Mouse (Mus musculus): ENCODE measurements at regions not wholly inside any gene's neighbourhood (a gene's known extent, or its start where the extent isn't known, plus 50 kb on each side); places are given as distances from the start of the nearest gene placed in this dataset.

DNA sequence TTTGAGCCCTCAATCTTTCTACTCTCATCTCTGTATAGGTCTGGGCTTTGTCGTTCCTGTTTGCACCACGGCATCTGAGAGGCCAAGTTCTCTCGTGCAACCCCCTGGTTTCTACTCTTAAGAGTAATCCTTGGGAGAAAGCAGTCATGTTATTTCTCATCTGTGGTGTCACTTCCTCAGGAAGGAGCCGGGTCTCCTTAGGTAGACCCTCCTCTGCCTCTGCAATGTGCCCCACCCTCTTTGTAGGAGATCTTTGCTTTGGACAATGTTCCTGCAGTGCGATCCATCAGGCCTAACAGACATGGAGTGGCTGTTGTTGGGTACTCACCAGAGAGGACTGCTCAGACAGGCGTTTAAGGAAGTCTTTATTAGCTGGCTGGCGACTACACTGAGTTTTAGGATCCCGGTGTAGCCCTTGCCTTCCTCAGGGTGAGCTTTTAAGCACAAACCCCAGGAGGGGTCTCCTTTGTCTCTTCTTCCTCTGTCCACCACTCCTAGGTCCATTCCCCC, 94.0 kb upstream of the Hmcn1 start:
- no peak for DNase-seq (ENCODE audit: extremely low spot score in 1 of 2, low spot score in 2 of 2)
- intact Hi-C loops (cut with DNase I) = no loop called here

DNA sequence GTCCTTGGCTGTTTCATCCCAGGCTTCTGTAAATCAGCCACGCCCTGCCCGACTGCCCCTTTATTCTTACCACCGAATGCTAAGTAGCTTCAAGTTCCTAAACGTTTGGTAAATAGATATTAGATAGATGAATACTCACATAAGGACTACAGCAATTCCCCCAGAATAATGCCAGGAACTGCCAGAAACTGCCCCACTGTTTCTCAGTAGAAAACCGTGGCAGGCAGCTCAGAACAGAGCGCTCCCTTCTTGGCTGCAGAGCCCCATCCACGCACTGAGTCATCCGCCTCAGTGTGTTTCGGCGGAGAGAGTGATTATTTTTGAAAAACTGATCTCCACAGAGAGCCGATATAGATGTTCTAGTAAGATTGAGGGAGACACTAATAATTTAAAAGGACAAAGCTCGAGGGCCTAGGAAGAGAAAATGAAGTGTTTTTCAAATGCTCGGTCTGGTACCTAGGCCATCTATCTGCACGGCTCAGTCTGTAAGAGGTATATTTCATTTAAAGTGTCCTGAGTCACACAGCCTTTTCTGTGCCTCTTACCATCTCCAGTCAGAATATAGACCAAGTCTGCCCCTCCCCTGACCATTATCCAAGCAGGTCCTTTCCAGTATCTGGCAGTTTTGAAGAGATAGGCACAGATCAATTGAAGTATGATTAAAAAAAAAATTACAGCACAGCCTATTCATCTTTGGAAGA, 94.4 kb upstream of the Gm47985 start:
- intact Hi-C loops (cut with DNase I) = no loop called here
- no peak for DNase-seq (ENCODE audit: extremely low spot score in 1 of 2, low spot score in 2 of 2)

DNA sequence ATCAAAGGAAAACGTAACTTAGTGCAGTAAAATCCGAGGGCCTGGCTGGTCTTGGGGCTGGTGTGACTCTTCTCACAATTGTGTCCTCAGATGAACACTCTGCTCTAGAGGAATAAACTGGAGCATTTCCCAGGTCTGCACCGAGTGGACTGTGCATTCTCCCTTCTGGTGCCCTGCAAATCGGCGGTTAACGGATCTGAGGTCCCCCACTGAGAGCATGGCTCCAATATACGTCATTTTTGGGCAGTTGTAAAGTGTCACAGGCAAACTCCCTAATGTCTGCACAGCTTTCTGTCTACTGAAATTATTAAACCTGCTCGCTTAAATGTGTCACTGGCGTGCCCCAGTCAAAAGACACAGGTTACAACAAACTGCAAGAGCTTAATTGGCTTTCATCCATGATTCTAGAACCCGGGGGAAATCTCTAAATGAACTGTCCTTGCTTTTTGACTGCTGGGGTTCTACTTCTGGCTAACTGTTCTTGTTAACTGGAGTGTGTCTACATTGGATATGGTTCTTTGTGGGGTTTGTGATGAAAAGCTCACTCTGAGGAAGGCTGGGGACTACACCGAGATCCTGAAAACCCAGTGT, 93.7 kb upstream of the Gm47985 start:
- DNase-seq (ENCODE audit: extremely low spot score in 1 of 2, low spot score in 2 of 2) = no peak
- intact Hi-C loops (cut with DNase I) = no loop called here

DNA sequence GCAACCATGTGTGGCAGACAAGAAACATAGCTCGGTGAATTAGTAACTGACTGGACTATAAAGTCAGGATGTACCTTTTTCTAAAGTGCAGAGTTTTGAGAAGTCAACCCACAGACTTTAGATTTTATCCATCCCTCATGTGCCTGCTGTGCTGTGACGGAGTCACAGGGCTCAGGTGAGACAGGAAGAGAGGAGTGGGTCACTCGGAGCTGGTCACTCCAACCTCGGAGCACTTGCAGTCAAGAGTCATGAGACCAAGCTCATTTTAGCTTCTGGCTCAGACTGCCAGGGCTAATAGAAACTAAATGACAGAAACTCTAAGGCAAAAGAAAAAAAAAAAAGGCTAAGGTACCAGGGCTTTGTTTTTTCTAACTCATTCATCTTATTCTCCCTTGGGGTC, 90.3 kb upstream of the Gm47985 start:
- intact Hi-C loops (cut with DNase I) = no loop called here
- no peak for DNase-seq (ENCODE audit: extremely low spot score in 1 of 2, low spot score in 2 of 2)

DNA sequence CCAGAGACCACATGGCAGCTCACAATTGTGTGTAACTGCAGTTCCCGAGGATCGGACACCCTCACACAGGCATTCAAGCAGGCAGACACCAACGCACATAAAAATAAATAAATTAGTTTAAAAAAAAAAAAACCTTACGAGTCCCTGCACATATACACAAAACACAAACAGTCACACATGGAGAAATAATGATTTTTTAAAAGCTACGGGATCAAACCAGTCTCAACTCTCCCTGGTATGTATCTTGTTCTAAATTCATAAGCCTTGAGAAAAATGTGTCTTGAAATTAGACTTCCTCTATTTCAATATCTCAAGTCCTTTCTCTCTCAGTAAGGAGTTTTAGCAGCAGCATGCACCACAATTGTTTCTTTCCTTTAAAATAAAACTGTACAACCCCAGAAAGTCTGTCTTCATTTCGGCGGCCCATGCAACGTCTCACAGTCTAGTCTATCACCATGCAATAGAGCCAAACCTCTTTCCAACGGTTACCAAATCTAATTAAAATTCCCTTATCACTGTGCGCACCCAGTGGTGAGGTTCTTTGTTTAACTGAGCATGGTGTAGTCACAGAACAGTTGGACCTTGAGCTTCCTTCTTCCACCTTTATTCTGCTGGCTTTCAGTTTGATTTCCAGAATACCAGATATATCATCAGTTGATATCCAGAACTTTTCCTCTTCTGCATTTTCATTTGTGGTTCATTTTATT, 86.8 kb upstream of the Gm47985 start:
- intact Hi-C loops (cut with DNase I) = no loop called here

DNA sequence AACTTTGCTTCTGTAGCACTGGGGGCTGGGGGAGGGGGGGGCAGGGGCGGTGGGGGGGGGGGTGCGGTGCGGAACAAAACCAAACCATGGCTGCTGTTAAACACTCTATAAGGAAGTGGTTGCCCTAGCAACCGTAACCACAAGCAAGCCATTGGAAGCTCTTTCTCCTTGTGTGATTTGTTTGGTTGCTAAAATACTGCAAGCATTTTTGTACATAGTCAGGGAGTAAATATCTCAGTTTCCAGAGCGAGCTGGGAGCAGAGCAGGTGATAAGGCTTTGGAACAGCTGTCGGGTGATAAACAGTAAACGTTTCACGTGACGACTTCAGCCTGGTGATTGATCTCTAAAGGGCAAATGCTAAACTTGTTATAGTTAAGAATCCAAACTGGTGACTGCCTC, 86.3 kb upstream of the Gm47985 start:
- no peak for DNase-seq (ENCODE audit: extremely low spot score in 1 of 2, low spot score in 2 of 2)
- intact Hi-C loops (cut with DNase I) = no loop called here

More for the DNA sequence above, 86.8 kb upstream of the Gm47985 start:
- no peak for DNase-seq (ENCODE audit: extremely low spot score in 1 of 2, low spot score in 2 of 2)

DNA sequence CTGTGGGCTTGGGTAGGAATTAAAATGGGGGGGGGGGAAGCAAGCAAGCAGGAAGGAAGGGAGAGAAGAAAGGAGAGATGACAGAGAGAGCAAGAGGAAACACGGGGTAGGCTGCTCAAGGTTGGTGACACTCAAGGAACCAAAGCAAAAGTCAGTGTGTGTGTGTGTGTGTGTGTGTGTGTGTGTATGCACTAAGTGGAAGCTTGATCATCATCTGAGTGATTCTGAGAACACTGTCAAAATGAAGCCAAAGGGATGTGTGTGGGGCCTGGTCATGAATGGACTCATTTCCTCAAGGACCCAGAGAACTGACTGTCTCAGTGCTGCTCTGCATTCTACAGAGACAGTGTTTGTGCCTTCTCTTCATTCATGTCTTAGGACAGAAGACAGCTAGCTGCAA, 84.8 kb upstream of the Gm47985 start:
- intact Hi-C loops (cut with DNase I) = no loop called here
- DNase-seq (ENCODE audit: extremely low spot score in 1 of 2, low spot score in 2 of 2) = no peak

DNA sequence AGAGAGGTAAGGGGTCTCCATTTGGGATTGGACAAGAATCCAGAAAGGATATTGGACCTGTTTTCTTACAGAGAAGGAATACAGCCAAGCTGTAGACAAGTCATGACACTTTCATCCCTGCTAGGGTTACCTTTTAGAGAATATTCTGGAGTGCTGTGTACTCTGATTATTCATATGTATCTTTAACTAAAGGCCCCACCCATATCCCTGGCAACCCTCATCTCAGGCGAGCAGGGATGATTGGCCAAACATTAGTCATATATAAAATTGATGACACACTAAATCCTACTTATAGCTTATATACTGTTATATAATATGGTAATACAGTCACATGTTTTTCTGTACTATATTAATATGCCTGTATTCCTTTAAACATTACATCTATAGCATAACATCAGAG, 83.6 kb upstream of the Gm47985 start:
- intact Hi-C loops (cut with DNase I) = no loop called here
- no peak for DNase-seq (ENCODE audit: extremely low spot score in 1 of 2, low spot score in 2 of 2)

DNA sequence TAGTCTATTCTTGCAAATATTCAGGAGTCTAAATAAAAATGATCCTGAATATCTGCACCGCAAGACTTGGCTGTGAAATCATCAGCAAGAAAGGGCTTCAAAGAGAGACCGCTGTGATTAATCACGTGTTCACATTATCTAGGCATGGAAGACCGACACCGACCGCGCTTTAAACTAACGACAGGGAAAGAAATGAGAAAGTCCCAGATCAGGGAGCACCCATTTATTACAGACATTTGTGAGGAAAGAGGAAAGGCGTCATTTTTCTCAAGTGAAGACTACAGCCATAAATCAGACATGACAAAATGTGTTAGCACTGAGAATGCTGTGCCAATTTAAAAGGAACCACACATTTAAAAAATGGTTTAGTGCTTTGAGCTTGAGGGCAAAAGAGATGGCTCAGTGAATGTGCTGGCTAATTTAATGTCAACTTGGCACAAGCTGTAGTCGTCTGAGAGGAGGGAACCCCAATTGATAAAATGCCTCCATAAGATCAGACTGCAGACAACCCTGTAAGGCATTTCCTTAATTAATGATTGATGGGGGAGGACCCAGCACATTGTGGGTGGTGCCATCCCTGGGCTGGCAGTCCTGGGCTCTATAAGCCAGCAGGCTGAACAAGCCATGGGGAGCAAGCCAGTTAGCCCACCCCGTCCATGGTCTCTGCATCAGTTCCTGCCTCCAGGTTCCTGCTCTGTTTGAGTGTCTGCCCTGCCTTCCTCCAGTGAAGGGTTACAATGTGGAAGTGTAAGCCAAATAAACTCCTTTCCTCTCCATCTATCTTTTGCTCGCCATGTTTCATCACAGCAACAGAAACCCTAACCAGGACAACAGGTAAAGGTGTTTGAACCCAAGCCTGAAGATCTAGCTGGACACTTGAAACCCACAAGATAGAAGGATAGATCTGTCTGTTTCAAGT, 81.5 kb upstream of the Gm47985 start:
- DNase-seq (ENCODE audit: extremely low spot score in 1 of 2, low spot score in 2 of 2) = no peak
- intact Hi-C loops (cut with DNase I) = no loop called here

DNA sequence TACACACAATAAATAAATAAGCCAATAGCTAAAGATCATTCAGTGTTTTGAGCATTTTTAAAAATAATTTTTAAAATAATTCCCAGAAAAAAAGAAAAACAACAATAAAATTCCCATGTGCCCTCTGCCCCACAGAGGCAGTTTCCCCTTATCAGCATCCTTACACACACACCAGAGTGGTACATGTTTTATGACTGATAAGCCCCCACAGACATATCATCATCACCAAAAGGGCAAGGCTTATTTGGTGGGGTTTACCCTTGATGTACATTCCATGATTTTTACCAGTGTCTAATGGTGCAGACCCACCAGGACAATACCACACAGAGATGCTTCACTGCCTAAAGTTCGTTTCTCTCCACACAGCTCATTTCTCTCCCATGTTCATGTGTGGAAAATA, 80.8 kb upstream of the Gm47985 start:
- no peak for DNase-seq (ENCODE audit: extremely low spot score in 1 of 2, low spot score in 2 of 2)
- intact Hi-C loops (cut with DNase I) = no loop called here

DNA sequence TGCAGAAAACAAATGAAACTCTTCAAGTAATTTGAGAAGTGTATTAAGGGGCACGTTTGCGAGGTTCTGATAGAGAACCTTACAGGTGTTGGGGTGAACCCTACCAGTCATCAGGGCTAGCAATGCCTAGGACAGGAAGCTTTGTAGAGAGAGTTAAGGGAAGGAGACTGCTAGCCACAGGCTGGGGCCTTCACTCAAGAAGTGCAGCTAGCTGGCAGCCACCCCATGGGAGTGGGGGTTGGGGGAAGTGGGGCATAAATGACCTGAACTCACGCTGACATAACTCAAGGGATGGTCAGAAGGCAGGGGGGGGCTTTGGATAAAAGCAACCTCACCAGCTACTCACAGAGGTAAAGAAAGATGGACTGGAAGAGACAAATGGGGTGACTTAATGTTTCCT, 80.3 kb upstream of the Gm47985 start:
- intact Hi-C loops (cut with DNase I) = no loop called here
- no peak for DNase-seq (ENCODE audit: extremely low spot score in 1 of 2, low spot score in 2 of 2)

DNA sequence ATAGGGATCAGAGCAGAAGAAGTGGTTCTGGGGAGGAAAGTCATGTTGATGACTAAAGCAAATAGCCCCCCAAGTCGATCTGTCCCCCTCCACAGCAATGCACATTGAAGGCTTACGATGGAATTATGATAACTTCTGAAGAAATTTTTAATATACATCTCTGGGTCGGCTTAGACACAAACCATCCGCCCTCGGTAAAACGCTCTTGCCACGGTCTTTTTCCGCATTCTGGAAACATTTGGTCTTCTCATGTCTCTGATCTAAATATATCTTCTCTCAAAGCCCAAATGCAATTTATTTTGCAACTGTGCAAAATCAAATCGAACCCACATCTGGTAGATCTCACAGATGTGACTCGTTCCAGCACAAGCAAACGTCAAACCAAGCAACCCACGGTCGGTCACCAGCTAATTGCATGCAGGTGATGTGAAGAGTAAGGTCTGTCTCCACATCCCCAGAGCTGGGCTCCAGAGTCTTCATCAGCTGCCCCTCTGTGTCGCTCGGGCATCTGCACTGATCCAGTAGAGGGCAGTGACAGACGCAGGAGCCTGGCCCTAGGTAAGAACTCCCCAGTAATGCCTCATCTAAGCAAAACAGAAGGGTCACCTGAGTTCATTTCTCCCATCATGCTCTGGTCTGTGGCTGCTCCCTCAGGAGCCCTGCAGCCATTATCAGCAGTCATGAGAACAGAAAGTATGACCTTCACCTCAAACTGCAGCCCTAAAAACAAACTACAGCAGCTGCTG, 79.5 kb upstream of the Gm47985 start:
- no peak for DNase-seq (ENCODE audit: extremely low spot score in 1 of 2, low spot score in 2 of 2)
- intact Hi-C loops (cut with DNase I) = no loop called here

DNA sequence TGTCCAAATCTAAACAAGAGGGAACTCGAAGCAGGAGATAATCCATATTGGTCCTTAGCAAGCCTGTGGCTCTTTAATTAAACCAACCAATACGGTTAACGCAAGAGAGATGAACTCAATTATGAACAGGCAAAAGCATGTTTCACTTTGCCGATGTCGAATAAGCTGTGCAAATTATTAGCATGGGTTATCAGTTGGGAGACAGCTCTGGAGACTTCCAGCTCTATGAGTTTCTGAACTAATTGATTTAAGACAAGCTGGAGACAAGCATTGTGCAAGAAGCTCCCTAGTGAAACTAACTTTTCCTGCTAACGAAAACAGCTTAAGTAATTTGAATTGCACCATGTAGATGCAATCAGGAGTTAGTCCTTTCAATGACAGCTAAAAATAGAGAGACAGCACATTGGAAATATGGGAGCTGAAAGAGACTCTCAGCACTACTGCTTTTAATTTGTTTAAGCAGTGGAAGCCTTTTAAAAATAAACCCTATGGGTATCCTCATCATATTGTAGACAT, 78.8 kb upstream of the Gm47985 start:
- intact Hi-C loops (cut with DNase I) = no loop called here
- DNase-seq (ENCODE audit: extremely low spot score in 1 of 2, low spot score in 2 of 2) = no peak

DNA sequence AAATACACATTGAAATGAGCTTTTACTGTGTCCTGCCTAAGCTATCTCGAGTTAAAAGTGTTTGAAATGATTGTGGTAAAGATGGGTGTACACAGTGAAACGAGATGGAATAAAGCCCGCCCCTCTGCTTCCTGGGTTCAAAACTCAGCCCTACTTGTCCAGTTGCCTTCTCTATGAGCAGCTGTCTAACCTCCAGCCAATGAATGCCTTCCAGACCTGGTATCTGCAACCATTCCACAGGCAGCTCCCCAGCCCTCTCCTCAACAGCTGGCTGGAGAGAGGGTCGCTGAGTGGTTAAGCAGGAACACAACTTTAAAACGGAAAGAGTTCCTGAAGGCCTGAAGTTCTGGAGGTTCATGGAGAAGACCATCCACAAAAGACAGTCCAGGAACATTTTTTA, 78.0 kb upstream of the Gm47985 start:
- intact Hi-C loops (cut with DNase I) = no loop called here

DNA sequence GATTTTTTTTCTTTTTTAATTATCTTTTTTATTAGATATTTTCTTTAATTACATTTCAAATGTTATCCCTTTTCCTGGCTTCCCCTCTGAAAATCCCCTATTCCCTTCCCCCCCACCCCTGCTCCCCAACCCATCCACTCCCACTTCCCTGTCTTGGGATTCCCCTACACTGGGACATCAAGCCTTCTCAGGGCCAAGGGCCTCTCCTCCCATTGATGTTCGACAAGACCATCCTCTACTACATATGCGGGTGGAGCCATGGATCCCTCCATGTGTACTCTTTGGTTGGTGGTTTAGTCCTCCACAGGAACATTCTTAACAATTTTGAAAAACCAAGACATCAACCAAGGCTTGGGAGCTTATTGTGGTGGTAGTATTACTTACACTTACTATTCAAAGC, 77.5 kb upstream of the Gm47985 start:
- intact Hi-C loops (cut with DNase I) = no loop called here
- DNase-seq (ENCODE audit: extremely low spot score in 1 of 2, low spot score in 2 of 2) = no peak

More for the DNA sequence above, 78.0 kb upstream of the Gm47985 start:
- DNase-seq (ENCODE audit: extremely low spot score in 1 of 2, low spot score in 2 of 2) = no peak

DNA sequence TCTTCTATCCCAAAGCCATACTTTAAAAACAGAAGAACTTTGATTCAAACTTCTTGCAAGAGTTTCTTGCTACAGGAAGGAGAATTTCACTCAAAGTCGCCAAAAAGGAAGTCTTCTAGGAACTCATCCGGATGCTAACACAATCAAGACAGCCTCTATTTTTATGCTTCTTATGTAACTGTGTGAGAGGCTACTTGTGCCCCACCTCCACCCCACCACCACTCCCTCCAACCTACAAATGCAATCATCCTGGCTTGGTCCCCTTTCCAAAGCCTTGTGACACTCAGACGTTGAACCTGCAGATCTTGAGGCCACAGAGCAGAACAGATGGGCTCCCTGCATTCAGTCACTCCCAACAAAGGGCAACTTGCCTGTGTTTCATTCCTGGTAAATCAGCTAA, 77.1 kb upstream of the Gm47985 start:
- DNase-seq (ENCODE audit: extremely low spot score in 1 of 2, low spot score in 2 of 2) = no peak
- intact Hi-C loops (cut with DNase I) = no loop called here

DNA sequence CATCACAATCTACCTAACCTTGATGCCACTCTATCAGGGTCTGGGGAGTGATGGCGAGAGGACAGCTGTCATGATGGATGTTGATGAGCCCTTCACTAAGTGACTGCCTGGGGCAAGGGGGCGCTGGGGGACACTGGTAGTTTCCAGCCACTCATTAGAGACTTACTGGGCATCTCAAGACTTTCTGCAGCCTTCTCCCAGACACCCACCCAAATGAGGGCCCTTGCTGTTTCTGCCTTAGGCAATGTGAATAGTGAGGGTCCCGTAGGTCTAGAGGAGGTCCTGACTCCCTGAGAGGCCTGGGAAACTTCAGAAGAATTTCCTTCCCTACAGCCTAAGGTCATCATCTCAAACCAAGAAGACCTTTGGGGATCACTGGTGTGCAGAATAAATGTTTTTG, 74.9 kb upstream of the Gm47985 start:
- intact Hi-C loops (cut with DNase I) = no loop called here
- DNase-seq (ENCODE audit: extremely low spot score in 1 of 2, low spot score in 2 of 2) = no peak

DNA sequence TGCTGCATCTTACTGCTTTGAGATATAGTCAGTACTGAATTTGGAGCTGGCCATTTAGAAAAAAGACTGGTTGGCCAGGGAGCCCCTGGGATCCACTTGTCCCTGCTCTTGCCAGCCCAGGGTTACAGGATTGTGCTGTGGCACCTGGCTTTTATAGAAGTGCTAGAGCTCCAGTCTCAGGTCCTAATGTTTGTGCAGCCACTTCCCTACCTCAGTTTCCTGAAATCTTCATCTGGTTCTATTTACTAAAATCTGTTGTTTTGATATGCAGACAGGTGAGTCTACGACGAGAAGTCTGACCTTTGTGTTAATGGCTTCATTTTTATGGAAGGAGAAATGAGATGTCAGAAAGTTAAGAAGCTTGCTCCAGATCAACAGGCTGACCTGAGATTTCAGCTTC, 73.0 kb upstream of the Gm47985 start:
- DNase-seq (ENCODE audit: extremely low spot score in 1 of 2, low spot score in 2 of 2) = no peak

More for the DNA sequence above, 73.0 kb upstream of the Gm47985 start:
- intact Hi-C loops (cut with DNase I) = no loop called here

Data from left cerebral cortex, postnatal 10 days (tissue).